9 mouse cellular contexts compared by ENCODE assay signal in genomic region chr4:152103025-152103424, GRCm38 (mm10). TPM values are rescaled to one million over a fixed set of nuclear protein-coding genes. Genes with fewer than 3 reads are reported as not detected.
DNase-seq lines count a peak whose midpoint lies in the region; ATAC-seq and TF ChIP-seq lines count a peak whose summit lies in the region.
"Had no signal": no experiment of that assay in that cellular context is flagged by ENCODE, and none has a peak within 500 bp of the region (broad histone marks: within the 10 kb centered on the region; RNA-seq: fewer than 3 reads in every experiment).

No protein-coding gene starts in this region.

- no peak for TF ChIP-seq POLR2A in limb, embryonic 14.5 days (IDR thresholded peaks at IDR 0.05; ENCODE audit: borderline replicate concordance, extremely low read depth, insufficient read depth, insufficient read length)

- no peak for ATAC-seq in liver, embryonic 12.5 days
- peak; percentile 73 for ATAC-seq in granulocyte monocyte progenitor cell, adult 5-6 weeks (replicated peaks; ENCODE audit: poor library complexity, severe bottlenecking)
- ATAC-seq in limb, embryonic 14.5 days (ENCODE audit: low FRiP score, low read depth): no peak

- H3K4me1 ChIP-seq in liver, embryonic 12.5 days: peaks cover 51% of the 10 kb centered on the region
- H3K4me1 ChIP-seq in limb, embryonic 14.5 days (ENCODE audit: control insufficient read depth, insufficient read depth, low read length): peaks cover 15% of the 10 kb centered on the region

- H3K9me3 ChIP-seq in liver, embryonic 12.5 days (replicated peaks): no peaks in the 10 kb centered on the region
- no peaks in the 10 kb centered on the region for H3K9me3 ChIP-seq in limb, embryonic 14.5 days (ENCODE audit: control insufficient read depth, low read length)

- WGBS in liver, embryonic 12.5 days (ENCODE audit: insufficient replicate concordance): 42% methylated on average over 7 of the region's 7 CpGs
- WGBS in limb, embryonic 14.5 days: 45% methylated on average over 7 of the region's 7 CpGs

- H3K27ac ChIP-seq in liver, embryonic 12.5 days: no peak overlapping the region
- no peak overlapping the region for H3K27ac ChIP-seq in limb, embryonic 14.5 days (replicated peaks; ENCODE audit: low read depth, low read length)
- H3K27ac ChIP-seq: macrophage had no signal

- peak; percentile 84 for DNase-seq in liver
- DNase-seq in Muller cell, postnatal 12 days (ENCODE audit: inconsistent ontology term): peak; percentile 68
- peak; percentile 66 for DNase-seq in c-Kit-positive CD71-negative TER-119-negative erythroid progenitor cells, embryonic 14.5 days (ENCODE audit: low read depth)
- peak; percentile 46 for DNase-seq in limb, embryonic 14.5 days (ENCODE audit: low spot score)
- peak; percentile 61 for DNase-seq in retina, postnatal 7 days (ENCODE audit: low read depth, low spot score)
- DNase-seq in yolk sac, embryonic 10.5 days (ENCODE audit: low spot score): no peak

- no peak overlapping the region for H3K9ac ChIP-seq in liver, embryonic 12.5 days
- H3K9ac ChIP-seq in limb, embryonic 14.5 days (ENCODE audit: low read depth, low read length, severe bottlenecking): no peak overlapping the region

- H3K4me2 ChIP-seq in liver, embryonic 12.5 days: no peak overlapping the region
- H3K4me2 ChIP-seq in limb, embryonic 14.5 days (replicated peaks; ENCODE audit: low read depth, low read length, severe bottlenecking): no peak overlapping the region

- no peak overlapping the region for H3K4me3 ChIP-seq in liver, embryonic 12.5 days
- no peak overlapping the region for H3K4me3 ChIP-seq in limb, embryonic 14.5 days (replicated peaks; ENCODE audit: low read length)

- H3K27me3 ChIP-seq in liver, embryonic 12.5 days (replicated peaks): no peaks in the 10 kb centered on the region
- no peaks in the 10 kb centered on the region for H3K27me3 ChIP-seq in limb, embryonic 14.5 days (ENCODE audit: control insufficient read depth, insufficient read depth, low read length)

- peaks cover 51% of the 10 kb centered on the region for H3K36me3 ChIP-seq in liver, embryonic 12.5 days
- H3K36me3 ChIP-seq in limb, embryonic 14.5 days (ENCODE audit: control insufficient read depth, insufficient read depth, low read length): peaks cover 41% of the 10 kb centered on the region

RNA-seq across cellular contexts. Expression of gene Tnfrsf25, which starts 12.7 kb away (rescaled TPM):
- polyA plus RNA-seq in liver, embryonic 12.5 days (2016; fragmentation: Nextera tagmentation; extraction: Ambion mirVana): 0.74 and 0.87 TPM in 2 replicates
- not detected in 2 replicates for total RNA-seq in granulocyte monocyte progenitor cell, adult 5-6 weeks (2014; fragmentation: Nextera tagmentation)
- total RNA-seq in granulocyte monocyte progenitor cell, adult 5-6 weeks (2017): 1.6 TPM in 1 of 2 replicates, not detected in the other
- 5.6 and 6.0 TPM in 2 replicates for polyA plus RNA-seq in limb, embryonic 14.5 days (2012; rRNA removed)
- polyA plus RNA-seq in limb, embryonic 14.5 days (2014; fragmentation: Nextera tagmentation; extraction: Ambion mirVana): 1.0 TPM in 2 replicates

RNA-seq across cellular contexts. Expression of gene Plekhg5, which starts 30.7 kb away (rescaled TPM):
- 7.7 and 8.4 TPM in 2 replicates for polyA plus RNA-seq in liver, embryonic 12.5 days (2016; fragmentation: Nextera tagmentation; extraction: Ambion mirVana)
- total RNA-seq in granulocyte monocyte progenitor cell, adult 5-6 weeks (2014; fragmentation: Nextera tagmentation): 0.34 and 7.6 TPM in 2 replicates
- 1.8 and 2.2 TPM in 2 replicates for total RNA-seq in granulocyte monocyte progenitor cell, adult 5-6 weeks (2017)
- polyA plus RNA-seq in limb, embryonic 14.5 days (2012; rRNA removed): 25.0 and 36.2 TPM in 2 replicates
- 14.1 and 16.9 TPM in 2 replicates for polyA plus RNA-seq in limb, embryonic 14.5 days (2014; fragmentation: Nextera tagmentation; extraction: Ambion mirVana)

RNA-seq across cellular contexts. Expression of gene Espn, which starts 49.1 kb away (rescaled TPM):
- polyA plus RNA-seq in liver, embryonic 12.5 days (2016; fragmentation: Nextera tagmentation; extraction: Ambion mirVana): 2.6 and 2.9 TPM in 2 replicates
- total RNA-seq in granulocyte monocyte progenitor cell, adult 5-6 weeks (2014; fragmentation: Nextera tagmentation): 1.8 TPM in 1 of 2 replicates, not detected in the other
- total RNA-seq in granulocyte monocyte progenitor cell, adult 5-6 weeks (2017): 0.43 TPM in 1 of 2 replicates, not detected in the other
- polyA plus RNA-seq in limb, embryonic 14.5 days (2012; rRNA removed): 1.7 TPM in 2 replicates
- 1.4 and 1.7 TPM in 2 replicates for polyA plus RNA-seq in limb, embryonic 14.5 days (2014; fragmentation: Nextera tagmentation; extraction: Ambion mirVana)

RNA-seq across cellular contexts. Expression of gene Hes2, which starts 55.6 kb away (rescaled TPM):
- 0.05 TPM in 1 of 2 replicates, not detected in the other for polyA plus RNA-seq in liver, embryonic 12.5 days (2016; fragmentation: Nextera tagmentation; extraction: Ambion mirVana)
- not detected in 2 replicates for total RNA-seq in granulocyte monocyte progenitor cell, adult 5-6 weeks (2014; fragmentation: Nextera tagmentation)
- not detected in 2 replicates for total RNA-seq in granulocyte monocyte progenitor cell, adult 5-6 weeks (2017)
- polyA plus RNA-seq in limb, embryonic 14.5 days (2012; rRNA removed): 0.03 and 0.04 TPM in 2 replicates
- not detected in 2 replicates for polyA plus RNA-seq in limb, embryonic 14.5 days (2014; fragmentation: Nextera tagmentation; extraction: Ambion mirVana)
